Mouse (Mus musculus) testis, adult 2 months (tissue): ENCODE data around the gene Sh3kbp1. TPM values are rescaled to one million over a fixed set of nuclear protein-coding genes. Genes with fewer than 3 reads are reported as not detected.

Experiments used
- H3K27ac ChIP-seq: fragments of 200-500 bp; 2 replicates; pipeline ENCODE4 v1.5.1; 2012; ENCODE audit warnings: low read depth, low read length; ENCODE audit not compliant: control insufficient read depth, insufficient read depth
- H3K27me3 ChIP-seq: fragments of 200-500 bp; 2 replicates; pipeline ENCODE4 v1.6.1; 2012; ENCODE audit warnings: mild to moderate bottlenecking, low read length, moderate library complexity; ENCODE audit not compliant: control insufficient read depth, insufficient read depth
- H3K36me3 ChIP-seq: fragments of 200-500 bp; 2 replicates; pipeline ENCODE4 v1.6.1; 2012; ENCODE audit warnings: mild to moderate bottlenecking, low read length; ENCODE audit not compliant: control insufficient read depth, insufficient read depth
- H3K4me1 ChIP-seq: fragments of 200-500 bp; 2 replicates; pipeline ENCODE4 v1.6.1; 2012; ENCODE audit warnings: low read length; ENCODE audit not compliant: control insufficient read depth, insufficient read depth
- H3K4me3 ChIP-seq: fragments of 200-500 bp; 2 replicates; pipeline ENCODE4 v1.5.1; 2012; ENCODE audit warnings: low read depth, mild to moderate bottlenecking, low read length, moderate library complexity, mixed read lengths; ENCODE audit not compliant: control insufficient read depth
- CTCF ChIP-seq: fragments of 200-500 bp; IDR thresholded peaks from 2 replicates; pipeline ENCODE4 v1.5.1; 2012; ENCODE audit warnings: low read depth, mild to moderate bottlenecking, inconsistent platforms, low read length, moderate library complexity; ENCODE audit not compliant: control insufficient read depth, insufficient read depth, insufficient replicate concordance
- POLR2A ChIP-seq: fragments of 200-500 bp; IDR thresholded peaks from 2 replicates; pipeline ENCODE4 v1.6.1; 2012; ENCODE audit warnings: low read depth, mild to moderate bottlenecking, inconsistent platforms, low read length, moderate library complexity; ENCODE audit not compliant: control insufficient read depth
- polyA plus RNA-seq: library from polyadenylated mRNA; depleted of rRNA; stranded (reverse); fragments of >200 nt; gene quantifications from 2 replicates; pipeline ENCODE4 v1.2.3, GENCODE M21; 2012

Sh3kbp1 gene
- polyA plus RNA-seq, 1 experiment: 74.8 TPM

GRCm38 (mm10) chrX:159702850-159703249, 75.8 kb downstream of the Sh3kbp1 start:
- Histone ChIP-seq H3K4me3 (no peak overlapping the region), H3K4me1 (no peaks in the 10 kb centered on the region), H3K36me3 (no peaks in the 10 kb centered on the region), H3K27ac (no peak overlapping the region), H3K27me3 (no peaks in the 10 kb centered on the region)
- TF ChIP-seq POLR2A (no peak), CTCF (no peak)

DNA sequence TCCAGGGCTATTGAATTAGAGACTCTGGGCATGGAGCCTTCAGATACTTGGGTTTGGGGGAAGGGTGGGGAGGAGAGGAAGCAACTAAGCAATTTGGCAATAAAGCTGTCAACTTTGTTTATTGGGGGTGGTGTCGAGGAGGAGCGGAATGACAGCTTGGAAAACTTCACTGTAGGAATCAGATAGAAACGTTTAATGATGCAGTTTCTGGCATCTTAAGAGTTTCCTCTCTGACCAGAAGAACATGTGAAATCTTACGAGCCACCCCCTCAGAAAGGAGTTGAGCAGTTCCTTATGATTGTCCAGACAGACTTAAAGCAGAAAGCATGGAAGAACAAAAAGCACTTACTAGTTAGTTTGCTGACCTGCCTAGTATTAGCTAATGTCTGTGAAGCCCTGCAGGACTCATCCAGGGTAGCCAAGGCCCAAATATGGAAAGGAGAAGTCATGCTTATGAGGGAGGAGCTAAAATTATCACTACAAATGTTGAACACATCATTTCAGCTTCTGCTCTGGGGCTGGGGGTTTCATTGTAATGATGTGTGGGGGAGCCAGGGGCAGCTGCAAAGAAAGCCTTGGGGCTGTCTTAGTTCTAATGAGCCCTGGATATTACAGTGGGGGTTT, 77.4 kb downstream of the Sh3kbp1 start:
- H3K4me3 ChIP-seq: no peak overlapping the region
- TF ChIP-seq CTCF (no peak), POLR2A (no peak)
- H3K4me1 ChIP-seq: no peaks in the 10 kb centered on the region
- H3K36me3 ChIP-seq: no peaks in the 10 kb centered on the region
- H3K27me3 ChIP-seq: no peaks in the 10 kb centered on the region
- no peak overlapping the region for H3K27ac ChIP-seq

- H3K27ac ChIP-seq: no peak overlapping the region
- H3K4me1 ChIP-seq: no peaks in the 10 kb centered on the region
- H3K4me3 ChIP-seq: no peak overlapping the region
- H3K27me3 ChIP-seq: no peaks in the 10 kb centered on the region
- no peak for TF ChIP-seq CTCF
- TF ChIP-seq POLR2A: no peak
- no peaks in the 10 kb centered on the region for H3K36me3 ChIP-seq
Measured at GRCm38 (mm10) chrX:159705412-159705811, 78.3 kb downstream of the Sh3kbp1 start.

DNA sequence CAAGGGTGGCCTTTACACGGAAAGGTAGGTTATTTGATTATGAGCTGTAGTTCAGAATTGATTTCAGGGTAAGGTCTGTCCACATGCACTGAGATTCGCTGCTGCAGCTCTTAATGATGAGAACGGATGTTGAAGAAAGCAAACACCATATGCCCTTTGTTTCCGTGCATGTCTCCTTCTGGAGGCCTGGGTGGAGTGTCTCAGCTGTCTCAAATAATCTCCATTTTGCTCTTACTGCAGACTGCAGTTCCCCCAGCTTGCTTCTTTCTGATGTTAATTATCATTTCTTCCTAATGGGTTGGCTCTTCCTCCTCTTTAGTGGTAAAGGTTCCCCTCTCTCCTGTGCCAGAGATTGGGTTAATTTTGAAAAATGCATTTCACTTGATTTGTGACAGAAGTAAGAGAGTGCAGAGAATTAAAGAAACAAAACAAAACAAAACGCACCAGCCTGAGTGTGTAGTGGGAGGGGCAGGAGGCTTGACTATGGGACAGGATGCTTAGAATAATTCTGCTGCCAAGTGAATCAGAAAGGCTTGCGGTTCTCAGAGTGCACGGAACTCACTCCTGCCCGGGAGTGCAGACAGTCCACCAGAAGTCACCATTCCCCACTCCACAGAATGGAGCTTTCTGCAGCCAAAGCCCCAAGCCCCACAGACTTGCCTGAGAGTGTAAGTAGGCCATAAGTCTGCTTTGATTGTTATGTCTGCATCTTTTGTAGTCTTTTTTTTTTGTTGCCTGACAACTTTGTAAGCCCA, 81.2 kb downstream of the Sh3kbp1 start:
- Histone ChIP-seq H3K27me3 (no peaks in the 10 kb centered on the region), H3K27ac (no peak overlapping the region)
- TF ChIP-seq CTCF (no peak), POLR2A (no peak)

GRCm38 (mm10) chrX:159709296-159709695, 82.2 kb downstream of the Sh3kbp1 start:
- Histone ChIP-seq H3K36me3 (no peaks in the 10 kb centered on the region), H3K27ac (no peak overlapping the region), H3K4me3 (no peak overlapping the region), H3K4me1 (no peaks in the 10 kb centered on the region), H3K27me3 (no peaks in the 10 kb centered on the region)
- TF ChIP-seq POLR2A (no peak), CTCF (no peak)

More for the DNA sequence above, 81.2 kb downstream of the Sh3kbp1 start:
- H3K4me1 ChIP-seq: no peaks in the 10 kb centered on the region
- no peaks in the 10 kb centered on the region for H3K36me3 ChIP-seq
- no peak overlapping the region for H3K4me3 ChIP-seq

GRCm38 (mm10) chrX:159711070-159712029, 84.3 kb downstream of the Sh3kbp1 start:
- Histone ChIP-seq H3K27ac (no peak overlapping the region), H3K4me3 (no peak overlapping the region), H3K36me3 (no peaks in the 10 kb centered on the region), H3K4me1 (no peaks in the 10 kb centered on the region), H3K27me3 (no peaks in the 10 kb centered on the region)
- TF ChIP-seq CTCF: no peak
- TF ChIP-seq POLR2A: no peak

DNA sequence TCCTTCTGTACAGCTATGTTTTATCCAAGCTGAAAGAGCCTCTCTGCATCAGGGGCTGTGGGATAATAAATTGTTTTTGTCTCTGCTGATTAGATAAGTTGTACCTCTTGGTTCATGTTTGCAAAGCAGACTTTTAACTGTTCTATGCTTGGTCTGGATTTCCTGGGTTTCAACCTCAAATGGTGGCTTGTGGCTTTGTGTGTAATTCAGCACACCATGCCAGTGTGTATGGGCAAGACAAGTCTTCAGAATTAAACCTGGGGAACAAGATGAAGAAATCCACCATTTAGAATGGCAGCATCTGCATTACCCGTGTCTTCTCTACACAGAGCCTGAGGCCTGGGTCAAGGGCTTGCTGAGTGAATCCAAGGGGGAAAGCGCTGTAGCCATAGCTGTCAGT, 86.1 kb downstream of the Sh3kbp1 start:
- H3K4me1 ChIP-seq: no peaks in the 10 kb centered on the region
- H3K27ac ChIP-seq: no peak overlapping the region
- TF ChIP-seq CTCF (no peak), POLR2A (no peak)
- H3K4me3 ChIP-seq: no peak overlapping the region
- H3K27me3 ChIP-seq: no peaks in the 10 kb centered on the region
- no peaks in the 10 kb centered on the region for H3K36me3 ChIP-seq
